Mouse (Mus musculus) olfactory bulb, adult 2 months (tissue): ENCODE measurements around the gene Traf5. TPM values are rescaled to one million over a fixed set of nuclear protein-coding genes. Genes with fewer than 3 reads are reported as not detected.

ENCODE experiments used
- H3K27ac ChIP-seq: fragments of 200-500 bp; 2 replicates; pipeline ENCODE4 v1.5.1; 2012; ENCODE audit warnings: low read depth, low read length; ENCODE audit not compliant: insufficient read depth
- H3K4me1 ChIP-seq: fragments of 200-500 bp; 2 replicates; pipeline ENCODE4 v1.6.1; 2012; ENCODE audit warnings: low read length; ENCODE audit not compliant: control insufficient read depth, insufficient read depth
- H3K4me3 ChIP-seq: fragments of 200-500 bp; 2 replicates; pipeline ENCODE4 v1.5.1; 2012; ENCODE audit warnings: mild to moderate bottlenecking, low read depth, low read length, moderate library complexity; ENCODE audit not compliant: insufficient read depth
- CTCF ChIP-seq: fragments of 200-500 bp; IDR thresholded peaks from 2 replicates; pipeline ENCODE4 v1.5.1; 2012; ENCODE audit warnings: low read depth, mild to moderate bottlenecking, low read length, moderate library complexity; ENCODE audit not compliant: insufficient read depth
- POLR2A ChIP-seq: fragments of 200-500 bp; IDR thresholded peaks from 2 replicates; pipeline ENCODE4 v1.6.1; 2012; ENCODE audit warnings: mild to moderate bottlenecking, low read depth, low read length, moderate library complexity; ENCODE audit not compliant: insufficient read depth
- WGBS: fragments of 180-500 bp; shearing (Covaris S2); methylation state at CpG from one replicate; pipeline ENCODE4 v1.1.7; 2018; 5-methylcytosine and 5-hydroxymethylcytosine counted together
- polyA plus RNA-seq: library from polyadenylated mRNA; stranded (reverse); fragments of >200 nt; gene quantifications from 2 replicates; pipeline ENCODE4 v1.2.4, GENCODE M21; 2012; ENCODE audit warnings: low replicate concordance; ENCODE audit not compliant: missing spikeins, insufficient read depth, insufficient read length

Traf5 gene
- polyA plus RNA-seq, 1 experiment: not detected

GRCm38 (mm10) chr1:192072426-192072825 is 19.9 kb downstream of the Traf5 start:
- Histone ChIP-seq H3K4me1 (peaks cover 14% of the 10 kb centered on the region), H3K27ac (no peak overlapping the region), H3K4me3 (no peak overlapping the region)
- no peak for TF ChIP-seq CTCF
- no peak for TF ChIP-seq POLR2A
- 83% methylated on average over 1 of the region's 1 CpGs for WGBS

DNA sequence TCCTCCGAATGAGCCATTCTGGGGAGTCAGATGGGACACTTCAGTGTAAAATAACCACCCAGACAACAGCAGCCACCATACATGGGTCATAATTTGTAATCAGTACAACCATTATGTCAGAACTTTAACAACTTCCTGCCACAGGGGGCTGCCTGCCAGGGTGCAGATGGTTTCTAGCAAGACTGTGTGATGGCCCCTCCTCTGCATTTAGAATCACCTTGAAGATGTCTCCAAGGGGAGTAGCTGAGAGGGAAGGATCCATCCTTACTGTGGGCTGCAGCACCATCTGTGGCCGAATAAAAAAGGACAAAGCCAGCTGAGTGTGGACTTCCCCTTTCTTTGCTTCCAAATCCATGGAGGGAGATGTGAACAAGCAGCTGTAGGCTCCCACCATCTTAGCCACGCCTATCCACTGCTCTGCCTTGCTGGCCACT is 21.7 kb downstream of the Traf5 start:
- no peak overlapping the region for H3K27ac ChIP-seq
- WGBS: 58% methylated on average over 3 of the region's 3 CpGs
- TF ChIP-seq CTCF (no peak), POLR2A (no peak)
- peaks cover 14% of the 10 kb centered on the region for H3K4me1 ChIP-seq
- no peak overlapping the region for H3K4me3 ChIP-seq

GRCm38 (mm10) chr1:192069971-192070591 is 22.3 kb downstream of the Traf5 start:
- Histone ChIP-seq H3K27ac (no peak overlapping the region), H3K4me1 (peaks cover 14% of the 10 kb centered on the region), H3K4me3 (no peak overlapping the region)
- TF ChIP-seq POLR2A (no peak), CTCF (no peak)
- 40% methylated on average over 13 of the region's 13 CpGs for WGBS

- no peak overlapping the region for H3K27ac ChIP-seq
- WGBS: 52% methylated on average over 2 of the region's 2 CpGs
- TF ChIP-seq POLR2A: no peak
- TF ChIP-seq CTCF: no peak
- no peak overlapping the region for H3K4me3 ChIP-seq
- peaks cover 10% of the 10 kb centered on the region for H3K4me1 ChIP-seq
Observed at GRCm38 (mm10) chr1:192068188-192068587, 24.2 kb downstream of the Traf5 start.

DNA sequence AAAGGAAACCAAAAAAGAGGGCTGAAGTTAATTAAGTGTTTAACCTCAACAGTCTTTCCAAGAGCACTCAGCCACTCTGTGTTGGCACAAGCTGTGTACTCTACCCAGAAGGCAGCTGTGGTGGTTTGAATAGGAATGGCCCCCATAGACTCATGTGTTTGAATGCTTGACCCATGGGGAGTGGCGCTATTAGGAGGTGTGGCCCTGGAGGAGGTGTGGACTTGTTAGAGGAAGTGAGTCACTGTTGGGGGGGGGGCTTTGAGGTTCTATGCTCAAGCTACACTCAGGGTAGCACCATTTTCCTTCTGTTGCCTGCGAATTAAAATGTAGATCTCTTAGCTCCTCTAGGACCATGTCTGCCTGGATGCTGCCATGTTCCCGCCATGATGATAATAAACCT is 25.4 kb downstream of the Traf5 start:
- Histone ChIP-seq H3K4me1 (peaks cover 18% of the 10 kb centered on the region), H3K4me3 (no peak overlapping the region), H3K27ac (no peak overlapping the region)
- WGBS: 96% methylated on average over 3 of the region's 3 CpGs
- TF ChIP-seq CTCF: no peak
- no peak for TF ChIP-seq POLR2A

DNA sequence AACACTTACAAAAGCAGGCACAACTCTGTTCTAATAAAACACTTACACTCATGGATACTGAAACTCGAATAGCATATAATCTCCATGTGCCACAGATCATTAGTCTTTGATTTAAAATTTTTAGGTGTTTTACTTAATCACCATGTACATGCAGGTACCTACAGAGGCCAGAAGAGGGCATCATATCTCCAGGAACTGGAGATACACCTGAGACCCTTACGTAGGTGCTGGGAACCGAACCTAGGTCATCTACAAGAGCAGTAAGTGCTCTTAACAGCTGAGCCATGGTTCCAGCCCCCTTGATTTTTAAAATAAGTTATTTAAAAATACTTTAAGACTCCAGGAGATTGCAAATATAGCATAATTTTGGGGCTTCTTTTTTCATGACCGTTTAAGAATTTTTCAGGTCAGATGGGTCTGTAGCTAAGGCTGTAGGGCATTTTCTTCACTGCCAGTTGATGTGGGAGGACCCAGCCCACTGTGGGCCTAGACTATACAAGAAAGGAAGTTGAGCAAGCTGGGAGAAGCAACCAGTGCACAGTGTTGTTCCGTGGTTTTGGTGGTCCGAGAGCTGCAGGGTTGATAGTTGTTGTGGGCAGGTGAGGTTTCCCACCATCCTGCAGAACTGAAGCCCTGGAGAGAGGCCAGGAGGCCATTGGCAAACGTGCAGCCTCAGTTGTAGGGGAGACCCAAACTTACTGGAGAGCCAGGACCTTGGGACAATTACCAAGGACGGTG is 29.0 kb downstream of the Traf5 start:
- WGBS: 89% methylated on average over 8 of the region's 8 CpGs

GRCm38 (mm10) chr1:192062682-192063081 is 29.7 kb downstream of the Traf5 start:
- 86% methylated on average over 14 of the region's 14 CpGs for WGBS
- Histone ChIP-seq H3K4me1 (peaks cover 20% of the 10 kb centered on the region), H3K27ac (peak overlapping the region; percentile 97; the same call in 1 of the 2 replicates), H3K4me3 (no peak overlapping the region)
- TF ChIP-seq CTCF (no peak), POLR2A (no peak)

More for the DNA sequence above, 29.0 kb downstream of the Traf5 start:
- Histone ChIP-seq H3K4me3 (no peak overlapping the region), H3K27ac (no peak overlapping the region), H3K4me1 (peaks cover 20% of the 10 kb centered on the region)
- TF ChIP-seq CTCF: no peak
- TF ChIP-seq POLR2A: no peak

GRCm38 (mm10) chr1:192061666-192062306 is 30.6 kb downstream of the Traf5 start:
- peak overlapping the region; percentile 97 for H3K27ac ChIP-seq
- no peak for TF ChIP-seq POLR2A
- TF ChIP-seq CTCF: no peak
- peaks cover 20% of the 10 kb centered on the region for H3K4me1 ChIP-seq
- H3K4me3 ChIP-seq: no peak overlapping the region
- WGBS: 21% methylated on average over 4 of the region's 4 CpGs

DNA sequence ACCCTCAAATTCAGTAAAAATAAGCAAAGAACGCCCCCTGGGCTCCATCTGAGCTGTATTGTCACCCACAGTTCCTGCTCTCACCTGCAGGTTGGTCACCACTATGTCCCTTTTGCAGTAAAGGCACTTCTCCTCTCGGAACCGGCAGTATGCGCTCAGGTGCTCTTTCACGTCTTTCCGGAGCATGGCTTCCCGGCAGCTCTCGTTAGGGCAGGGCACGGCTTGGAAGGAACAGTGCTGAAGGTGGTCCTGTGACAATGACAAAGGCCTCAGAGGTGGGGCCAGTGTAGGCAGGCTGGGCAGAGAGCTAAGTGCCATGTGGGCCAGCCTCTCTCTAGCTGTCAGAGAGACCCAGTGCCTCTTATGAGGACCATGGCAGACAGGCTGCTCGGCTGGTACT is 33.4 kb downstream of the Traf5 start:
- TF ChIP-seq POLR2A: no peak
- WGBS: 83% methylated on average over 10 of the region's 10 CpGs

More for the DNA sequence above, 33.4 kb downstream of the Traf5 start:
- Histone ChIP-seq H3K27ac (no peak overlapping the region), H3K4me1 (peaks cover 20% of the 10 kb centered on the region), H3K4me3 (no peak overlapping the region)
